Mouse (Mus musculus): ENCODE results near the gene Adcy9. TPM values are rescaled to one million over a fixed set of nuclear protein-coding genes. Genes with fewer than 3 reads are reported as not detected.
A peak's percentile ranks its signal among the peaks of the same experiment; 100 is the strongest.

The Adcy9 gene
- polyA plus RNA-seq (2012; rRNA removed) = 6.0 and 8.6 TPM in 2 replicates

DNA sequence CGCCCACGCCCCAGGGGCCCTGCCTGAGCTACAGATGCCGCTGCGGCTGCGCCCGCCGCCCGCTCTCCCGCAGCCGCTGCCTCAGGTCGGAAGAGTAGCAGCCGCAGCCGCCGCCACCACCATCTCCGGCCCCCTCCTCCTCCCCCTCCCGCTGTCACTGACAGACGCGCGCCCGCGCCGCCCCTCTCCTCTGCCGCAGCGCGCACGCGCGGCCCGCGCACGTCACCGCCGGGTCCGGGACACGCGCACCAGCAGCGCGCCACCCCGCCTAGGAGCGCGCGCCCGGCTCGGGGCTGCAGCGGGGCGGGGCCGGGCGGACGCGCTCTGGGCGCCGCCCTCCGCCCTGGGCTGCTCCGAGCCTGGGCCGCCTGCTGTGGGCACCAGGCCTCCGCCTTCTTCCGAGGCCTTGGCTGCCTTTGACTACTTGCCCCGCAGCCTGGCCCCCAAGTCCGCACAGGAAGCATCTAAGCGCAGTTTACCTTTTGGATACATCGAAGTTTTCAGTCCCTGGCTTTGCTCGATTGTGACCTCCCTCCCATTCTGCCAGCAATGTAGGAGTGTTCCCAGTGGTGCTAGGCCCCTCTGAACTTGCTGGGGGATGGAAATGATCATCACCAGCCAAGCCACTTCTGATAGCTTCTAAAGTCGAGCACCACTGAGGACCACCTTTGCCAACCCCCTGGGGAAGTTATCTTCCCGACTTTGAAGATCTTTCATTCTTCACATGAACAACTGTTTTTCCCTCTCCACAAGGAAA lies at the start of gene Adcy9:
Adcy9 (minus strand) TSS at position 201 of the 757 bp plus-strand sequence.
- TF ChIP-seq CTCF (IDR thresholded peaks at IDR 0.05; ENCODE audit: borderline replicate concordance, extremely low read depth, insufficient read depth, insufficient read length) = no peak
- TF ChIP-seq POLR2A (IDR thresholded peaks at IDR 0.05; ENCODE audit: borderline replicate concordance, extremely low read depth, insufficient read depth, insufficient read length, poor library complexity, severe bottlenecking) = peak; percentile 76
- DNase-seq (ENCODE audit: low read depth) = peak; percentile 95

DNA sequence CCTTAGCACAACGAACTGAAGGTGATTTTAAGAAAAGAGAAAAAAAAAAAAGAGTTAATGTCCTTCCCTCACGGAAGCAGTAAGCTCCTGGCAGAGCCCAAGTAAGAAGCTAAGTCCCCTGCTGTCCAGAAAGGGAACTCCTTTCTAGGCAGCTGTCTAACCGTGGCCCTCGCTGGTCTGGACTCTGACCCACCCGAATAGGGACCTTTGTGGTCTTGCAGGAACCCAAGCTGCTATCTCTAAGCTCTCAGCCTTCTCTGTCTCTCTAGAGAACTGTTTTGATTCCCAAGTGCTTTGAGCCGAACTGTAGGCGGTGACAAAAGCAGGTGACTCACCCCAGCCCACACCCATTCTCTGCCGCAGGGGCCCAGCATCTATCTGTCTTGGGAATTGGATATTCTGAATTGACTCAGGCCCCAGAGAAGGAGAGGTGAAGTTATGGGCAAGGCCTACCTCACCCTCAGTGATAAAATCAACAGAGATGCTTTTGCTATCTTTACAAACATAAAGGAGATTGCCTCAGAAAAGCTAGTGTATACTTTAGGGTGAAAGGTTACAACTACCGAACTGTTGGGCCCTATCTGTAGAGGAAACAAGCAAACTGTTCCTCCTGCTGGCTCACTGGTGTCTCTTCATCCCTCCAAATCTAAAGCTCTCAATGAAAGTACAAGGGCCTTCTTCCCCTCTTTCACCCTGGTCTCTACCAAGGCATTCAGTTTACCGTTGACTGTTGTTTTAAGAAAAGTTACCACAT lies 49.5 kb upstream of the Adcy9 start:
- DNase-seq (ENCODE audit: low read depth) = no peak
- TF ChIP-seq CTCF (IDR thresholded peaks at IDR 0.05; ENCODE audit: borderline replicate concordance, extremely low read depth, insufficient read depth, insufficient read length) = peak; percentile 3; the same call in 1 of the 2 replicates
- TF ChIP-seq POLR2A (IDR thresholded peaks at IDR 0.05; ENCODE audit: borderline replicate concordance, extremely low read depth, insufficient read depth, insufficient read length, poor library complexity, severe bottlenecking) = no peak

DNA sequence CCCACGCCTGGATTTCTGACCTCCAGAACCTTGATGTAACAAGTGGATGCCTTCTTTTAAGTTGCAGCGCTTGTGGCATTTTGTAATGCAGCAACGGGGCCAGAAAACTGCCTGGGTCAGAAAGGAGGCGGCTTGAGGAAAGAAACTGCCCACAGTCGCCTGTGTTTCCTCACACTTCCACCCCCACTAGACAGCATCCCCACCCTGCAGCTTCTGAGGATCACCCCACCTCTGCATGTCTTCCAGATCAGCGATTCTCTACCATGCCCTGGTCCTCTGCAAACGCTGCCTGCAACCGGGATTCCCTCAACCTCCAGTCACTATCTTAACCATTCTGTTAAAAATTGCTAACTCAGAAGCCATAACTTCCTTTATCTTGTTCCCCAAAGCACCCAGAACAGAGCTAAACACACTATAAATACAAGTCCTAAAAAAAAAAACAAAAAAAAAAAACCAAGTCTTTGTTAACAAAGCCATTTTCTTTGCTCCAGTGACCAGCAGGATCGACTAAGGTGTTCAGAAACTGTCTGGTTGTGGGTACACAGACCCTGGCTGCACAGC lies 44.3 kb upstream of the Adcy9 start:
- no peak for DNase-seq (ENCODE audit: low read depth)

DNA sequence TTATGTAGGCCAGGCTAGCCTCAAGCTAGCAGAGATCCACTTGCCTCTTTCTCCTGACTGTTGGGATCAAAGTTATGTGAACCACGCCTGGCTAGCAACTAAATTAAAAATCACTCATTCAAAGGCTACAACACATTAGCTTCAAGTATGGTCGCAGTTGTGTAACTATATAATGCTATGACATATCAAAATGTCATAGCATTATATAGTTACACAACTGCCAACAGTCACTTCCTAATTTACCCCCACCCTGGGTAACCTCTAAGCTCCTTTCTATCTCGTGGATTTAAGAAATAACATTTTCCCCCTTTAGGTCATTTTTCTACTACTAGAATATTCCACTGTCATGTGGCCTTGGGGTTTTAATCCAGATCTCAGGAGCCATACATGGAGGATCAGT lies 37.6 kb upstream of the Adcy9 start:
- DNase-seq (ENCODE audit: low read depth) = no peak
- TF ChIP-seq CTCF (IDR thresholded peaks at IDR 0.05; ENCODE audit: borderline replicate concordance, extremely low read depth, insufficient read depth, insufficient read length) (no peak), POLR2A (IDR thresholded peaks at IDR 0.05; ENCODE audit: borderline replicate concordance, extremely low read depth, insufficient read depth, insufficient read length, poor library complexity, severe bottlenecking) (no peak)

More for the DNA sequence above, 44.3 kb upstream of the Adcy9 start:
- TF ChIP-seq POLR2A (IDR thresholded peaks at IDR 0.05; ENCODE audit: borderline replicate concordance, extremely low read depth, insufficient read depth, insufficient read length, poor library complexity, severe bottlenecking) (no peak), CTCF (IDR thresholded peaks at IDR 0.05; ENCODE audit: borderline replicate concordance, extremely low read depth, insufficient read depth, insufficient read length) (no peak)

DNA sequence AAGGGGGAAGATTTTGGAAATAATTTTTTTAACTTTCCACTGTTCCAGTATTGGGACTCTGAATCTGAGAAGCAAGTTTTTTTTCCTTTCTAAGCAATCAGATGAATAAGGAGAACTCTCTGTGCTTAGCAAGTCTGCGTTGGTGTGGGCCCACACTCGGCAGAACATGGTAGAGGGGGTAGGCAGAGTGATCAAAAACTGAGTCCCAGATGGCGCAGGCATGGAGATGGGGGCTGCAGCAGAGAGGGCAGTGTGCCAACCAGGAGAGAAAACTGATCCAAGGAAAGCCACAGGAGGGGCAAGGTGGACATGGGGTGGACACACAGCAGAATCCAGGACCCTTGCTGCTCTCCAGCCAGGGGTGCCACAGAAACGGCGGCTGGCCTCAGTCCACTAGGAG lies 36.1 kb upstream of the Adcy9 start:
- no peak for DNase-seq (ENCODE audit: low read depth)
- TF ChIP-seq POLR2A (IDR thresholded peaks at IDR 0.05; ENCODE audit: borderline replicate concordance, extremely low read depth, insufficient read depth, insufficient read length, poor library complexity, severe bottlenecking) (no peak), CTCF (IDR thresholded peaks at IDR 0.05; ENCODE audit: borderline replicate concordance, extremely low read depth, insufficient read depth, insufficient read length) (no peak)

DNA sequence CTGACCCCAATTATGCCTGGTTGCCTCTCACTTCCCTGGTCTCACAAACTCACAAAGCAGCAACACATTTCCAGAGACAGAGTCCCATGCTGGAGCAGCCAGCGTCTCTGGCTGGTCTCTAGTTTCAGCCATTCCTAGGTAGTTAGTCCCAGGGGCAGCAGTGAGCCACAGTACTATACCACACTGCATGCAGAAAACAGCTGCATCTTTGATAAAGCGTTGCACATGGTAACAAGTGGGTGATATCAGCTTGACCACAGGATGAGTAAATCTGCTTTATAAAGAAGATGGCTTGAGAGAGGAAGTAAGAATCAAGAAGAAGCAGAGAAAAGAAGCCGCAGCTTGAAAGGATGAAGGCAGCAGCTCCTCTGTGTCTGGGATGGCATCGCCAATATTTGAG lies 35.4 kb upstream of the Adcy9 start:
- no peak for DNase-seq (ENCODE audit: low read depth)
- TF ChIP-seq POLR2A (IDR thresholded peaks at IDR 0.05; ENCODE audit: borderline replicate concordance, extremely low read depth, insufficient read depth, insufficient read length, poor library complexity, severe bottlenecking) (no peak), CTCF (IDR thresholded peaks at IDR 0.05; ENCODE audit: borderline replicate concordance, extremely low read depth, insufficient read depth, insufficient read length) (no peak)

DNA sequence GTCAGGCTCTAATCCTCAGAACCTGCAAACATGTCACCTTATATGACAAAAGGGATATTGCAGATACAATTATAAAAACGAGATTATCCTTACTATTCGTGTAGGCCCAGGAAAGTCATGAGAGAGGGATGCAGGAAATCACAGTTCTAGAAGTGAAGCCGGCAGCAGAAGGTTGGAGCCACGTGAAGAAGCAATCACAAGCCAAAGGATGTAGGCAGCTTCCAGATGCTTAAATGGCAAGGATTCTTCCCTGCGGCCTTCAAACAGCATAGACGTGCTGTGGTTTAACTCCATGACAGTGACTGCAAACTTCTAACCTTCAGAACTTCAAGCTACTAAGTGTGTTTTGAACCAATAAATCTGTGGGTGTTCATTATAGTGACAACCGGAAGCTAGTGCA lies 34.3 kb upstream of the Adcy9 start:
- TF ChIP-seq POLR2A (IDR thresholded peaks at IDR 0.05; ENCODE audit: borderline replicate concordance, extremely low read depth, insufficient read depth, insufficient read length, poor library complexity, severe bottlenecking) = no peak
- no peak for TF ChIP-seq CTCF (IDR thresholded peaks at IDR 0.05; ENCODE audit: borderline replicate concordance, extremely low read depth, insufficient read depth, insufficient read length)
- no peak for DNase-seq (ENCODE audit: low read depth)

DNA sequence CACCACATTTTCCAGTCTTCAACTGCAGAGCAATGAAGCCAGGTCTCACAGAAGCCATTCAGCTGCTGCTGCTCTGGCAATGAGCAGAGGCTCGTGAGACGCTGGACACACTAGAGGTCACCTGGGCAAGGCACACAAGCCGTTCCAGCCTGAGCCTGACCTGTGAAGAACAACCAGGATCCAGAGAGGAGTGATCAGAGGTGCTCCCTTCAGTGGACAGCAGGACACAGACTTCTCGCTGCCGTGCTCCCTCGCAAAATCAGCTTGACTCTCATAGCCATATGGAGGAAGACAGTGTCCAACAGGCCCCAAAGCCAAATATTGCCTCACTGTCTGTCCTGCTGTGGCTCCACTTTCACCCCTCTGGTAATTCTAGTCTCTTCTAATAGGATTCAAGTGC lies 29.1 kb upstream of the Adcy9 start:
- DNase-seq (ENCODE audit: low read depth) = no peak
- no peak for TF ChIP-seq POLR2A (IDR thresholded peaks at IDR 0.05; ENCODE audit: borderline replicate concordance, extremely low read depth, insufficient read depth, insufficient read length, poor library complexity, severe bottlenecking)
- TF ChIP-seq CTCF (IDR thresholded peaks at IDR 0.05; ENCODE audit: borderline replicate concordance, extremely low read depth, insufficient read depth, insufficient read length) = no peak

DNA sequence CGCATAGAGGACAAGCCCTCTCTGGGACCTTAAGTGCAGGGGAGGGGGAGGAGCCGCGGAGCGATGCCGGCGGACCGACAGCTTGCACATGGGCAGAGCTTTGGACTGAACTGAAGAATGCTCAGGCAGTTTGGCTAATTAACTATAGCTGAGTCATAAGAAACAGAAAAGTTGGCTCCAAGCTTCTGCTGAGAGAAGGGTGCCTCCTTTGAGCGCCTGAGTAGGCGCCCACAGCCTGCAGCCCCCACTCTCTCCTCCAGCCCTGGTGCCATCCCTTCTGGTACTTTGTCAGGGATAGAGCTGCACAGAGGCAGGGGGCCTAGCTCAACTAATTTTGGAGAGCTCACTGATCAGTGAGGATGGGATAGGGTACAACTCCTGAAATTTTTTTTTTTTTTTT lies 27.9 kb upstream of the Adcy9 start:
- TF ChIP-seq POLR2A (IDR thresholded peaks at IDR 0.05; ENCODE audit: borderline replicate concordance, extremely low read depth, insufficient read depth, insufficient read length, poor library complexity, severe bottlenecking) (no peak), CTCF (IDR thresholded peaks at IDR 0.05; ENCODE audit: borderline replicate concordance, extremely low read depth, insufficient read depth, insufficient read length) (no peak)
- peak; percentile 47 for DNase-seq (ENCODE audit: low read depth)

DNA sequence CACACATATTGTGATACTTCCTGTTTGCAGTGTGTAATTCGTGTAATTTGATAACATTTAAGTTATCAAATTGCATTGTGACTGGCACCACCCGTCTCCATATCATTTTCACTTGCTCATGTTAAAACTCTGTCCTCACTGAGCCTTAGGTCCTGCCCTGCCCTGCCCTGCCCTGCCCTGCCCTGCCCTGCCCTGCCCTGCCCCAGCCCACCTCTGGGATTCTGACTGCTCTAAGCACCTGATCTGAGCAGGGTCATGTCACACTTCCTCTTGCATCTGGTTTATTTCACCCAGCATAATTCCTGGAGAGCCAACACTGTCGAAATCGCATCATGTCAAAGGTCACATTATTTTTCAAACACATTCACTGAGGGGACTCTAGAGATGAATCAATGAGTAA lies 26.1 kb upstream of the Adcy9 start:
- no peak for TF ChIP-seq POLR2A (IDR thresholded peaks at IDR 0.05; ENCODE audit: borderline replicate concordance, extremely low read depth, insufficient read depth, insufficient read length, poor library complexity, severe bottlenecking)
- TF ChIP-seq CTCF (IDR thresholded peaks at IDR 0.05; ENCODE audit: borderline replicate concordance, extremely low read depth, insufficient read depth, insufficient read length) = no peak
- DNase-seq (ENCODE audit: low read depth) = no peak

DNA sequence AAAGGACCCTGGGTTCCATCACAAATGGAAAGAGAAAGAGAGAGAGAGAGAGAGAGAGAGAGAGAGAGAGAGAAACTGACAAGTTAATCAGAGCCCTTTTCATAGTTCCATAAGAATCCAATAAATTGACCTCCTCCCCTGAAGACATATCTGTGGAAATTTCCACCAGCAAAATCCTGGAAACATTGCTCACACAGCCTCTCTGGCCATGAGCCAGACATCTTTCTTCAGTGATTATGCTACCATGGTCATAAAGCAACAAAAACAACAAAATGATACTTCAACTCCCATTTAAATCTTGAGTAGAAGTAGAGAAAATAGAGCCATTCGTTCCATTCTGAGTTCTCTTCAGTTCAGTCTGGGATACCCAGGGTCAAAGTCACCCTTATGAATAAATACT lies 24.1 kb upstream of the Adcy9 start:
- DNase-seq (ENCODE audit: low read depth) = no peak
- TF ChIP-seq POLR2A (IDR thresholded peaks at IDR 0.05; ENCODE audit: borderline replicate concordance, extremely low read depth, insufficient read depth, insufficient read length, poor library complexity, severe bottlenecking) = no peak
- no peak for TF ChIP-seq CTCF (IDR thresholded peaks at IDR 0.05; ENCODE audit: borderline replicate concordance, extremely low read depth, insufficient read depth, insufficient read length)
